Mouse (Mus musculus) thymus, adult 2 months (tissue): ENCODE data around the gene Ifi207.

Experiments
- CTCF ChIP-seq: fragments of 200-500 bp; IDR thresholded peaks from 2 replicates; pipeline ENCODE4 v1.5.1; 2012; ENCODE audit warnings: mild to moderate bottlenecking, control low read depth, low read length, moderate library complexity, borderline replicate concordance; ENCODE audit not compliant: control insufficient read depth, poor library complexity, insufficient read depth; ENCODE audit errors: extremely low read depth
- POLR2A ChIP-seq: fragments of 200-500 bp; IDR thresholded peaks from 2 replicates; pipeline ENCODE4 v1.6.1; 2012; ENCODE audit warnings: mild to moderate bottlenecking, low read length, control low read depth, moderate library complexity; ENCODE audit not compliant: control insufficient read depth, poor library complexity, insufficient read depth; ENCODE audit errors: extremely low read depth

DNA sequence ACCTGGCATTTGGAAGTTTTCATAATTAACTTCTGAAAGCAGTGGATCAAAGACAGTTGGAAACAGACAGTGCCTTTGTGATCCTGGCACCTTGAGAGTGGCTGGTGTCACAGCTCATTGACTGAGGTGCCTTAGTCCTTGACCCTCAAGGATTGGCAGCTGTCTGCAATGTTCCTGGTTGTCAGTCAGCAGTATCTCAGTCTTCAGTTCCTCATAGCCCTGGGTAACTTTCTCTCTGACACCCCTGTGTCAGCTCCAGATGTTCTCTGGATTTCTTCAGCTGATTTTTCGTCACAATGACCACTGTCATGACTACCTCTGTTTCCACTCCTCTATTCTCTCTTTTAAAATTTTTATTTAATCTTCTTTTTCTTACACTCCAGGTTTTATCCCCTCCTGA, 715 bp upstream of the Ifi207 start:
- TF ChIP-seq POLR2A (no peak), CTCF (no peak)
